17 mouse cellular contexts compared by ENCODE assay signal in the genomic region with DNA sequence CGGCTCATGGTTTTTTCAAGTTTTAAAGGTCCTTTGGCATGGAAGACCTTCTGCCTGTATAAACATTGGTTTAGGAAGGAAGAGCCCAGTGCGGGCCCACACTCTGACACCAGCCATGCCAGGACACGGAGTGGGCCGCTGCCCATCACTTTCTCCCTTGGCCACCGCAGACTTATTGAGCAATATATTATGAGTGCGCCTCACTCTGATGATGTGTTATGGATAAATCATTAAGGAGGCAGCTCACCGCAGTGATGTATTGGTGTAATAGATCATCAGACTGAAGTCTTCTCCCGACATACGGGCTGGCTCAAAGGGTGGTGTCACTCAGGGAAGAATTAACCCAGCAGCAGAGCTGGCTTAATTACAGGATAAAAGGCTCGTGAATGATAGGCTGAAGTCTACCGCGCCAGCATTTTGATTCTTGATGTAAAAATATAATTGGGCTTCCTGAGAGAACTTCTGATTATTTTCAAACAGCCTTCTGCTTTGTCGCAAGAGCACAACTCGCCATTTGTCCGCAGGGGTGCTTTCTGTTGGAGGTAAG. TPM values are rescaled to one million over a fixed set of nuclear protein-coding genes. Genes with fewer than 3 reads are reported as not detected.
DNase-seq lines count a peak whose midpoint lies in the region; ATAC-seq and TF ChIP-seq lines count a peak whose summit lies in the region.
"Had no signal": no experiment of that assay in that cellular context is flagged by ENCODE, and none has a peak within 500 bp of the region (broad histone marks: within the 10 kb centered on the region; RNA-seq: fewer than 3 reads in every experiment).

No protein-coding gene starts in this region.

- TF ChIP-seq POLR2A in brain, embryonic 14.5 days (IDR thresholded peaks at IDR 0.05; ENCODE audit: borderline replicate concordance, extremely low read depth, insufficient read depth, insufficient read length, poor library complexity, severe bottlenecking), result no peak

- DNase-seq in forebrain, embryonic 14.5 days (ENCODE audit: low spot score), result peak; percentile 39
- no peak for DNase-seq in forebrain, embryonic 11.5 days (ENCODE audit: low spot score)
- no peak for DNase-seq in heart, postnatal 0 days (ENCODE audit: low spot score)
- peak; percentile 62 for DNase-seq in brain, embryonic 14.5 days (ENCODE audit: low read depth)
- DNase-seq in spleen, postnatal 10 days (ENCODE audit: low spot score in 2 of 2), result no peak
- DNase-seq: adrenal gland, postnatal 10 days; adrenal gland, postnatal 25 days; cerebellum, adult 11-12 months; cerebellum, adult 2 months; cerebellum, adult 9-10 months; cerebellum, postnatal 25 days; forebrain, postnatal 0 days had no signal

- H3K27me3 ChIP-seq in forebrain, embryonic 14.5 days (replicated peaks; ENCODE audit: control insufficient read depth, insufficient read depth, low read length), result no peaks in the 10 kb centered on the region
- H3K27me3 ChIP-seq in forebrain, embryonic 11.5 days (ENCODE audit: control insufficient read depth, insufficient read depth, low read length), result no peaks in the 10 kb centered on the region
- no peaks in the 10 kb centered on the region for H3K27me3 ChIP-seq in heart, postnatal 0 days (ENCODE audit: control insufficient read depth, insufficient read depth, low read length)
- no peaks in the 10 kb centered on the region for H3K27me3 ChIP-seq in heart, embryonic 12.5 days (replicated peaks)
- H3K27me3 ChIP-seq: embryonic facial prominence, embryonic 12.5 days; forebrain, embryonic 15.5 days had no signal

- no peak overlapping the region for H3K4me3 ChIP-seq in forebrain, embryonic 14.5 days (ENCODE audit: low read depth, low read length)
- H3K4me3 ChIP-seq in forebrain, embryonic 11.5 days (ENCODE audit: low read depth, low read length), result no peak overlapping the region
- H3K4me3 ChIP-seq in heart, postnatal 0 days (ENCODE audit: low read depth, low read length), result no peak overlapping the region
- H3K4me3 ChIP-seq in heart, embryonic 12.5 days, result no peak overlapping the region
- H3K4me3 ChIP-seq: embryonic facial prominence, embryonic 10.5 days; embryonic facial prominence, embryonic 12.5 days; forebrain, embryonic 12.5 days; forebrain, embryonic 15.5 days had no signal

- ATAC-seq in forebrain, embryonic 14.5 days, result no peak
- no peak for ATAC-seq in forebrain, embryonic 11.5 days (replicated peaks; ENCODE audit: low FRiP score)
- ATAC-seq in heart, postnatal 0 days (ENCODE audit: insufficient read depth, low read depth), result no peak
- ATAC-seq in heart, embryonic 12.5 days (ENCODE audit: insufficient number of reproducible peaks, low FRiP score), result no peak
- ATAC-seq: forebrain, embryonic 15.5 days; forebrain, postnatal 0 days had no signal

- no peak overlapping the region for H3K4me2 ChIP-seq in forebrain, embryonic 14.5 days (ENCODE audit: low read length)
- H3K4me2 ChIP-seq in forebrain, embryonic 11.5 days (ENCODE audit: low read depth, low read length, severe bottlenecking), result no peak overlapping the region
- no peak overlapping the region for H3K4me2 ChIP-seq in heart, postnatal 0 days (ENCODE audit: low read depth, low read length)
- H3K4me2 ChIP-seq in heart, embryonic 12.5 days, result no peak overlapping the region
- H3K4me2 ChIP-seq: embryonic facial prominence, embryonic 12.5 days; forebrain, embryonic 12.5 days; forebrain, embryonic 15.5 days had no signal

- TF ChIP-seq EP300 in heart, postnatal 0 days (IDR thresholded peaks at IDR 0.05; ENCODE audit: low read depth), result no peak

- 0 out of 2 replicates have a peak, but pooled peaks cover 3% of the 10 kb centered on the region for H3K4me1 ChIP-seq in forebrain, embryonic 14.5 days (ENCODE audit: control insufficient read depth, insufficient read depth, low read length)
- H3K4me1 ChIP-seq in forebrain, embryonic 11.5 days (replicated peaks; ENCODE audit: control insufficient read depth, insufficient read depth, low read length), result no peaks in the 10 kb centered on the region
- peaks cover 10% of the 10 kb centered on the region for H3K4me1 ChIP-seq in heart, postnatal 0 days (ENCODE audit: control insufficient read depth, insufficient read depth)
- H3K4me1 ChIP-seq in heart, embryonic 12.5 days (replicated peaks), result peaks cover 12% of the 10 kb centered on the region; the same call in 1 of the 2 replicates
- H3K4me1 ChIP-seq: embryonic facial prominence, embryonic 12.5 days; forebrain, embryonic 12.5 days had no signal

- H3K9ac ChIP-seq in forebrain, embryonic 14.5 days (ENCODE audit: low read length), result no peak overlapping the region
- no peak overlapping the region for H3K9ac ChIP-seq in forebrain, embryonic 11.5 days (ENCODE audit: low read length)
- no peak overlapping the region for H3K9ac ChIP-seq in heart, postnatal 0 days (replicated peaks; ENCODE audit: low read depth, low read length)
- H3K9ac ChIP-seq in heart, embryonic 12.5 days, result no peak overlapping the region
- H3K9ac ChIP-seq: embryonic facial prominence, embryonic 12.5 days; forebrain, embryonic 12.5 days; forebrain, embryonic 15.5 days; forebrain, postnatal 0 days had no signal

- H3K9me3 ChIP-seq in forebrain, embryonic 14.5 days (replicated peaks; ENCODE audit: control insufficient read depth, low read length), result no peaks in the 10 kb centered on the region
- H3K9me3 ChIP-seq in forebrain, embryonic 11.5 days (ENCODE audit: control insufficient read depth, low read length), result no peaks in the 10 kb centered on the region
- H3K9me3 ChIP-seq in heart, postnatal 0 days (replicated peaks; ENCODE audit: control insufficient read depth, low read length), result no peaks in the 10 kb centered on the region
- no peaks in the 10 kb centered on the region for H3K9me3 ChIP-seq in heart, embryonic 12.5 days (replicated peaks)
- H3K9me3 ChIP-seq: embryonic facial prominence, embryonic 10.5 days; embryonic facial prominence, embryonic 12.5 days; forebrain, embryonic 12.5 days; forebrain, embryonic 15.5 days had no signal

- WGBS in forebrain, embryonic 14.5 days, result 61% methylated on average over 15 of the region's 15 CpGs
- 89% methylated on average over 15 of the region's 15 CpGs for WGBS in forebrain, embryonic 11.5 days
- WGBS in heart, postnatal 0 days, result 77% methylated on average over 15 of the region's 15 CpGs
- WGBS in heart, embryonic 12.5 days, result 85% methylated on average over 15 of the region's 15 CpGs

- TF ChIP-seq CTCF in heart, postnatal 0 days (IDR thresholded peaks at IDR 0.05; ENCODE audit: low read depth), result no peak
- no peak for TF ChIP-seq CTCF in brain, embryonic 14.5 days (IDR thresholded peaks at IDR 0.05; ENCODE audit: borderline replicate concordance, extremely low read depth, insufficient read depth, insufficient read length)

- no peaks in the 10 kb centered on the region for H3K36me3 ChIP-seq in forebrain, embryonic 14.5 days (ENCODE audit: control insufficient read depth, insufficient read depth, low read length)
- H3K36me3 ChIP-seq in forebrain, embryonic 11.5 days (ENCODE audit: control insufficient read depth, insufficient read depth, low read length), result no peaks in the 10 kb centered on the region
- 0 out of 2 replicates have a peak, but pooled peaks cover 3% of the 10 kb centered on the region for H3K36me3 ChIP-seq in heart, postnatal 0 days (replicated peaks; ENCODE audit: control insufficient read depth, insufficient read depth, low read length)
- H3K36me3 ChIP-seq in heart, embryonic 12.5 days, result no peaks in the 10 kb centered on the region
- H3K36me3 ChIP-seq: embryonic facial prominence, embryonic 10.5 days; embryonic facial prominence, embryonic 12.5 days; forebrain, embryonic 12.5 days; forebrain, embryonic 15.5 days had no signal

- H3K27ac ChIP-seq in forebrain, embryonic 14.5 days (ENCODE audit: low read depth, low read length), result no peak overlapping the region
- no peak overlapping the region for H3K27ac ChIP-seq in forebrain, embryonic 11.5 days (ENCODE audit: low read depth, low read length)
- peak overlapping the region; percentile 49 for H3K27ac ChIP-seq in heart, postnatal 0 days (ENCODE audit: low read depth)
- H3K27ac ChIP-seq in heart, embryonic 12.5 days (ENCODE audit: poor library complexity, severe bottlenecking), result no peak overlapping the region
- H3K27ac ChIP-seq: embryonic facial prominence, embryonic 10.5 days; embryonic facial prominence, embryonic 12.5 days; forebrain, embryonic 12.5 days; forebrain, embryonic 15.5 days had no signal

RNA-seq across cellular contexts. Expression of a gene that starts 17.8 kb away (rescaled TPM):
- polyA plus RNA-seq in forebrain, embryonic 14.5 days (2014; fragmentation: Nextera tagmentation; extraction: Ambion mirVana), result 75.5 and 80.8 TPM in 2 replicates
- polyA plus RNA-seq in forebrain, embryonic 11.5 days (2014; fragmentation: Nextera tagmentation; extraction: Ambion mirVana), result 70.8 and 71.7 TPM in 2 replicates
- total RNA-seq in heart, postnatal 0 days (2014; rRNA removed; ENCODE audit: low replicate concordance), result 77.6 and 240 TPM in 2 replicates
- polyA plus RNA-seq in heart, postnatal 0 days (2015; fragmentation: Nextera tagmentation; extraction: Ambion mirVana), result 156 TPM in 2 replicates
- 79.2 and 81.4 TPM in 2 replicates for polyA plus RNA-seq in heart, embryonic 12.5 days (2016; fragmentation: Nextera tagmentation; extraction: Ambion mirVana)
- polyA plus RNA-seq in brain, embryonic 14.5 days (2012; rRNA removed), result 74.9 and 79.0 TPM in 2 replicates

Comparison
In these comparisons a context has a peak if more than half of its experiments do, and no peak if none do; other contexts are left out.
1. DNase-seq: peak in forebrain, embryonic 14.5 days (single experiment) and brain, embryonic 14.5 days (single experiment); none in forebrain, embryonic 11.5 days (single experiment), heart, postnatal 0 days (single experiment) and spleen, postnatal 10 days (0 of 2).